Mouse (Mus musculus): ENCODE measurements at regions not wholly inside any gene's neighbourhood (a gene's known extent, or its start where the extent isn't known, plus 50 kb on each side); places are given as distances from the start of the nearest gene placed in this dataset.
A peak's percentile ranks its signal among the peaks of the same experiment; 100 is the strongest.

GRCm38 (mm10) chr13:47347835-47348234, 225.4 kb downstream of the Rnf144b start:
- Histone ChIP-seq H3K9ac (no peak overlapping the region), H3K4me1 (no peaks in the 10 kb centered on the region), H3K27ac (no peak overlapping the region), H3K36me3 (no peaks in the 10 kb centered on the region), H3K4me2 (no peak overlapping the region), H3K27me3 (no peaks in the 10 kb centered on the region; the same call in 1 of the 2 replicates), H3K9me3 (no peaks in the 10 kb centered on the region), H3K4me3 (no peak overlapping the region)
- WGBS: 54% methylated on average over 6 of the region's 6 CpGs
- ATAC-seq (ENCODE audit: insufficient number of reproducible peaks, insufficient read depth, low FRiP score, low TSS enrichment, low read depth): no peak

- Histone ChIP-seq H3K9ac (0 out of 2 replicates have a peak overlapping the region, but pooled peaks have one; percentile 40), H3K4me3 (no peak overlapping the region), H3K4me2 (peak overlapping the region; percentile 34; the same call in 1 of the 2 replicates), H3K27me3 (no peaks in the 10 kb centered on the region; the same call in 1 of the 2 replicates), H3K27ac (no peak overlapping the region), H3K9me3 (no peaks in the 10 kb centered on the region), H3K36me3 (no peaks in the 10 kb centered on the region), H3K4me1 (no peaks in the 10 kb centered on the region)
- no peak for ATAC-seq (ENCODE audit: insufficient number of reproducible peaks, insufficient read depth, low FRiP score, low TSS enrichment, low read depth)
- WGBS: 18% methylated on average over 17 of the region's 17 CpGs
These were observed 226.2 kb downstream of the Rnf144b start for GRCm38 (mm10) chr13:47348517-47349145.

- 83% methylated on average over 12 of the region's 12 CpGs for WGBS
- ATAC-seq (ENCODE audit: insufficient number of reproducible peaks, insufficient read depth, low FRiP score, low TSS enrichment, low read depth): no peak
- no peak overlapping the region for H3K9ac ChIP-seq
- peaks cover 8% of the 10 kb centered on the region; the same call in 1 of the 2 replicates for H3K4me1 ChIP-seq
- H3K4me3 ChIP-seq: no peak overlapping the region
- no peaks in the 10 kb centered on the region for H3K36me3 ChIP-seq
- no peaks in the 10 kb centered on the region; the same call in 1 of the 2 replicates for H3K27me3 ChIP-seq
- no peak overlapping the region for H3K27ac ChIP-seq
- H3K9me3 ChIP-seq: no peaks in the 10 kb centered on the region
- no peak overlapping the region for H3K4me2 ChIP-seq
These were observed 232.0 kb downstream of the Rnf144b start for GRCm38 (mm10) chr13:47354446-47354845.

GRCm38 (mm10) chr13:47355169-47355568, 232.7 kb downstream of the Rnf144b start:
- Histone ChIP-seq H3K27ac (no peak overlapping the region), H3K4me2 (no peak overlapping the region), H3K4me1 (peaks cover 8% of the 10 kb centered on the region; the same call in 1 of the 2 replicates), H3K4me3 (no peak overlapping the region), H3K27me3 (no peaks in the 10 kb centered on the region; the same call in 1 of the 2 replicates), H3K36me3 (no peaks in the 10 kb centered on the region), H3K9ac (no peak overlapping the region), H3K9me3 (no peaks in the 10 kb centered on the region)
- ATAC-seq (ENCODE audit: insufficient number of reproducible peaks, insufficient read depth, low FRiP score, low TSS enrichment, low read depth): no peak
- 58% methylated on average over 5 of the region's 5 CpGs for WGBS

- Histone ChIP-seq H3K4me3 (no peak overlapping the region), H3K4me2 (no peak overlapping the region), H3K27ac (no peak overlapping the region), H3K36me3 (no peaks in the 10 kb centered on the region), H3K27me3 (no peaks in the 10 kb centered on the region; the same call in 1 of the 2 replicates), H3K4me1 (peaks cover 8% of the 10 kb centered on the region; the same call in 1 of the 2 replicates), H3K9me3 (no peaks in the 10 kb centered on the region), H3K9ac (no peak overlapping the region)
- ATAC-seq (ENCODE audit: insufficient number of reproducible peaks, insufficient read depth, low FRiP score, low TSS enrichment, low read depth): no peak
- WGBS: 37% methylated on average over 9 of the region's 9 CpGs
These were observed 236.5 kb downstream of the Rnf144b start for GRCm38 (mm10) chr13:47358986-47359385.

- Histone ChIP-seq H3K27ac (no peak overlapping the region), H3K27me3 (no peaks in the 10 kb centered on the region), H3K4me2 (no peak overlapping the region), H3K9me3 (no peaks in the 10 kb centered on the region), H3K4me3 (no peak overlapping the region), H3K9ac (no peak overlapping the region), H3K4me1 (peaks cover 7% of the 10 kb centered on the region; the same call in 1 of the 2 replicates), H3K36me3 (no peaks in the 10 kb centered on the region)
- ATAC-seq (ENCODE audit: insufficient number of reproducible peaks, insufficient read depth, low FRiP score, low TSS enrichment, low read depth): no peak
- 78% methylated on average over 7 of the region's 7 CpGs for WGBS
These were observed 243.3 kb downstream of the Rnf144b start for GRCm38 (mm10) chr13:47365776-47366175.

- Histone ChIP-seq H3K4me1 (peaks cover 7% of the 10 kb centered on the region; the same call in 1 of the 2 replicates), H3K4me3 (no peak overlapping the region), H3K9me3 (no peaks in the 10 kb centered on the region), H3K36me3 (no peaks in the 10 kb centered on the region), H3K27ac (no peak overlapping the region), H3K4me2 (no peak overlapping the region), H3K9ac (no peak overlapping the region), H3K27me3 (no peaks in the 10 kb centered on the region)
- 68% methylated on average over 13 of the region's 13 CpGs for WGBS
- ATAC-seq (ENCODE audit: insufficient number of reproducible peaks, insufficient read depth, low FRiP score, low TSS enrichment, low read depth): no peak
These were observed 245.8 kb downstream of the Rnf144b start for GRCm38 (mm10) chr13:47368041-47368823.

- Histone ChIP-seq H3K36me3 (no peaks in the 10 kb centered on the region), H3K9me3 (no peaks in the 10 kb centered on the region), H3K9ac (no peak overlapping the region), H3K4me3 (no peak overlapping the region), H3K4me1 (no peaks in the 10 kb centered on the region), H3K27ac (no peak overlapping the region), H3K27me3 (no peaks in the 10 kb centered on the region), H3K4me2 (no peak overlapping the region)
- ATAC-seq (ENCODE audit: insufficient number of reproducible peaks, insufficient read depth, low FRiP score, low TSS enrichment, low read depth): no peak
- WGBS: 69% methylated on average over 1 of the region's 1 CpGs
These were observed 252.1 kb downstream of the Rnf144b start for GRCm38 (mm10) chr13:47374583-47374982.

GRCm38 (mm10) chr13:47391023-47391422, 268.6 kb downstream of the Rnf144b start:
- Histone ChIP-seq H3K27me3 (no peaks in the 10 kb centered on the region), H3K9me3 (no peaks in the 10 kb centered on the region), H3K36me3 (no peaks in the 10 kb centered on the region), H3K4me3 (no peak overlapping the region), H3K27ac (no peak overlapping the region), H3K4me1 (no peaks in the 10 kb centered on the region), H3K4me2 (no peak overlapping the region), H3K9ac (no peak overlapping the region)
- 49% methylated on average over 5 of the region's 5 CpGs for WGBS
- ATAC-seq (ENCODE audit: insufficient number of reproducible peaks, insufficient read depth, low FRiP score, low TSS enrichment, low read depth): no peak

- no peaks in the 10 kb centered on the region for H3K9me3 ChIP-seq
- no peak overlapping the region for H3K4me3 ChIP-seq
- no peak overlapping the region for H3K4me2 ChIP-seq
- H3K27ac ChIP-seq: no peak overlapping the region
- no peaks in the 10 kb centered on the region for H3K36me3 ChIP-seq
- no peak overlapping the region for H3K9ac ChIP-seq
- H3K27me3 ChIP-seq: no peaks in the 10 kb centered on the region
- ATAC-seq (ENCODE audit: insufficient number of reproducible peaks, insufficient read depth, low FRiP score, low TSS enrichment, low read depth): no peak
- H3K4me1 ChIP-seq: no peaks in the 10 kb centered on the region
- WGBS: 80% methylated on average over 8 of the region's 8 CpGs
These were observed 275.4 kb downstream of the Rnf144b start for GRCm38 (mm10) chr13:47397726-47398350.

GRCm38 (mm10) chr13:47398976-47399375, 276.5 kb downstream of the Rnf144b start:
- Histone ChIP-seq H3K9me3 (no peaks in the 10 kb centered on the region), H3K36me3 (no peaks in the 10 kb centered on the region), H3K27ac (no peak overlapping the region), H3K27me3 (no peaks in the 10 kb centered on the region), H3K4me1 (no peaks in the 10 kb centered on the region), H3K9ac (no peak overlapping the region), H3K4me3 (no peak overlapping the region), H3K4me2 (no peak overlapping the region)
- 84% methylated on average over 5 of the region's 5 CpGs for WGBS
- ATAC-seq (ENCODE audit: insufficient number of reproducible peaks, insufficient read depth, low FRiP score, low TSS enrichment, low read depth): no peak

Measured in embryonic facial prominence, embryonic 13.5 days (tissue).